In the genomic region with DNA sequence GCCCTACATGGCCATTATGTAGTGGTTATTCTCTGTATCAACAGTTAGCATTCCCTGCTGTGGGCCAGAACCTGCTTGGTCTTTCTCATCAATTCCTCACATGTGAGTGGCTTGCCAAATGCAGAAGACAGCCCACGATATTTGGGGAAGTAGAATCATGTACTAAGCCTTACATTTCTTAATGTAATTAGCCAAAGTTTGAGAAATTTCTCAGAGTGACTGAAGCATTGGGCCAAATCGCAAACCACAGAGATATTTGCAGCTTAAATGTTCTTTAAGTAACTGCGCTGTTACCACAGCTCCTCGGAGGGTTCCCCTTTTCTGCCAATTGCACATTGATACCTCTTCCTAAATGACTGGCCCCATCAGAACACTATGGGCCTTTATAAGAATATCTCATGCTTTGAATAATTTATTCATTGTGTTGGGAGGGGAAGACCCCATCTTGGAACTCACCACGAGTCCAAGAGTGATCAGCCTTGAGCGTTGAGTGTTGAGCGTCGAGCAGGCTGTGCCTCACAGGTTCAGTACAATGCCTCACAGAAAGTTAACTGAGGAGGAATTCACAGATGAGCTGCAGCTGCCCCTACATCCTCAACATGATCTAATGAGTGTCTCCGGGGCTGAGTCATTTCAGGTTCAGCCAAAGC, we compare ENCODE assay signal across 1 mouse cellular context.
TF ChIP-seq lines count a peak whose summit lies in the region.

No protein-coding gene starts in this region.

TF ChIP-seq in CH12.LX, 34 proteins besides CTCF, POLR2A, EP300 and RAD21 (continued from another document):
- no peak for TF ChIP-seq NRF1 (IDR thresholded peaks at IDR 0.05; ENCODE audit: low read depth, low read length)
- no peak for TF ChIP-seq JUN (IDR thresholded peaks at IDR 0.05; ENCODE audit: insufficient read depth, low read depth, low read length)
- TF ChIP-seq ZC3H11A (IDR thresholded peaks at IDR 0.05; ENCODE audit: low read depth, low read length): no peak
- no peak for TF ChIP-seq SIN3A (IDR thresholded peaks at IDR 0.05; ENCODE audit: low read length)
TF ChIP-seq in CH12.LX: peak in this region for 5.
